Mouse (Mus musculus): ENCODE measurements at regions not wholly inside any gene's neighbourhood (a gene's known extent, or its start where the extent isn't known, plus 50 kb on each side); places are given as distances from the start of the nearest gene placed in this dataset.

DNA sequence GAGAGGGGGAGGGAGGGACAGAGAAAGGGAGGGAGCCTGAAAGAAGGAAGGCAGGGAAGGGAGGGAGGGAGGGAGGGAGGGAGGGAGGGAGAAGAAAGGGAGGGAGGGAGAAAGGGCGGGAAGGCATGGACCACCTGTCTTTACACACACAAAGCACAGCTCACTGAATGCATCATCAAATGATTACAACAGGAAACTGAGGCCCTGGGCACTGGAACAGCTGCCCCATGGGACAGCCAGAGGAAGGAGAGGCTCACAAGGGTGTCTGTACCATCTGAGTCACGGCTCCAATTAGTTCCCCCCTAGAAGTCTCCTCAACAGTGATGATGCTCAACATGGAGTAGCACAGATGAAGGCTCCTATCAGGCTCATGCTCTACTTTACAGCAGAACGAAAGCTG is 60.8 kb downstream of the Gm11733 start:
- Histone ChIP-seq H3K36me3 (ENCODE audit: control insufficient read depth, insufficient read depth, low read length) (no peaks in the 10 kb centered on the region), H3K27ac (replicated peaks; ENCODE audit: low read depth, low read length) (no peak overlapping the region), H3K9ac (ENCODE audit: low read depth, low read length, severe bottlenecking) (no peak overlapping the region), H3K4me3 (replicated peaks; ENCODE audit: low read length) (no peak overlapping the region), H3K4me2 (replicated peaks; ENCODE audit: low read depth, low read length, severe bottlenecking) (no peak overlapping the region), H3K9me3 (ENCODE audit: control insufficient read depth, low read length) (no peaks in the 10 kb centered on the region), H3K4me1 (ENCODE audit: control insufficient read depth, insufficient read depth, low read length) (peaks cover 9% of the 10 kb centered on the region), H3K27me3 (ENCODE audit: control insufficient read depth, insufficient read depth, low read length) (no peaks in the 10 kb centered on the region)
- ATAC-seq (ENCODE audit: low FRiP score, low read depth), result no peak
- WGBS, result 54% methylated on average over 3 of the region's 3 CpGs
- TF ChIP-seq POLR2A (IDR thresholded peaks at IDR 0.05; ENCODE audit: borderline replicate concordance, extremely low read depth, insufficient read depth, insufficient read length), result no peak
- DNase-seq (ENCODE audit: low spot score), result no peak

DNA sequence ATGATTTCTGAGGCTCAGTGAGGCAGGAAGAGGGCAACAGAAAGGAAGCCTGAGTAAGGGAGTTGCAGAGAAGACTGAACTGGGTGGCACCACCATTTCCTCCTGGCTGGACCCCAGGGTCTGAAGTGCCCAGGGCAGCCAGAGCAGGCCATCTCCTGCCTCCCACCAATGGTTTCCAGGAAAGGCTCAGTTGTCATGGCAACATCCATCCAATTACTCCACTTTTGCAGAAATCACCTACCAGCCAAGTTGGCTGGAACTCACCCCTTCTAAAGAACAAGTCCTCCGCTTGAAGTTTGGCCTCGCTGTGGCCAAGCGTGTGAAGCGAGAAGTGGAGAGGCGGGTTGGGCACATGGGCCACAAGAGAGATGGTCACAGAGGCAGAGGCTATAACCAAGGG is 67.8 kb downstream of the Gm11733 start:
- Histone ChIP-seq H3K27me3 (ENCODE audit: control insufficient read depth, insufficient read depth, low read length) (no peaks in the 10 kb centered on the region), H3K9me3 (ENCODE audit: control insufficient read depth, low read length) (no peaks in the 10 kb centered on the region), H3K36me3 (ENCODE audit: control insufficient read depth, insufficient read depth, low read length) (no peaks in the 10 kb centered on the region), H3K4me3 (replicated peaks; ENCODE audit: low read length) (no peak overlapping the region), H3K4me1 (ENCODE audit: control insufficient read depth, insufficient read depth, low read length) (no peaks in the 10 kb centered on the region), H3K27ac (replicated peaks; ENCODE audit: low read depth, low read length) (no peak overlapping the region), H3K9ac (ENCODE audit: low read depth, low read length, severe bottlenecking) (no peak overlapping the region), H3K4me2 (replicated peaks; ENCODE audit: low read depth, low read length, severe bottlenecking) (no peak overlapping the region)
- ATAC-seq (ENCODE audit: low FRiP score, low read depth) (no peak), DNase-seq (ENCODE audit: low spot score) (no peak)
- no peak for TF ChIP-seq POLR2A (IDR thresholded peaks at IDR 0.05; ENCODE audit: borderline replicate concordance, extremely low read depth, insufficient read depth, insufficient read length)
- 89% methylated on average over 5 of the region's 5 CpGs for WGBS

GRCm38 (mm10) chr11:117552430-117552969 is 68.3 kb downstream of the Gm11733 start:
- H3K9ac ChIP-seq (ENCODE audit: low read depth, low read length, severe bottlenecking), result no peak overlapping the region
- no peak for ATAC-seq (ENCODE audit: low FRiP score, low read depth)
- no peak for DNase-seq (ENCODE audit: low spot score)
- H3K36me3 ChIP-seq (ENCODE audit: control insufficient read depth, insufficient read depth, low read length), result no peaks in the 10 kb centered on the region
- H3K27ac ChIP-seq (replicated peaks; ENCODE audit: low read depth, low read length), result no peak overlapping the region
- H3K4me1 ChIP-seq (ENCODE audit: control insufficient read depth, insufficient read depth, low read length), result 0 out of 2 replicates have a peak, but pooled peaks cover 3% of the 10 kb centered on the region
- no peaks in the 10 kb centered on the region for H3K27me3 ChIP-seq (ENCODE audit: control insufficient read depth, insufficient read depth, low read length)
- WGBS, result 89% methylated on average over 8 of the region's 8 CpGs
- no peak overlapping the region for H3K4me3 ChIP-seq (replicated peaks; ENCODE audit: low read length)
- no peaks in the 10 kb centered on the region for H3K9me3 ChIP-seq (ENCODE audit: control insufficient read depth, low read length)
- TF ChIP-seq POLR2A (IDR thresholded peaks at IDR 0.05; ENCODE audit: borderline replicate concordance, extremely low read depth, insufficient read depth, insufficient read length), result no peak
- H3K4me2 ChIP-seq (replicated peaks; ENCODE audit: low read depth, low read length, severe bottlenecking), result no peak overlapping the region

DNA sequence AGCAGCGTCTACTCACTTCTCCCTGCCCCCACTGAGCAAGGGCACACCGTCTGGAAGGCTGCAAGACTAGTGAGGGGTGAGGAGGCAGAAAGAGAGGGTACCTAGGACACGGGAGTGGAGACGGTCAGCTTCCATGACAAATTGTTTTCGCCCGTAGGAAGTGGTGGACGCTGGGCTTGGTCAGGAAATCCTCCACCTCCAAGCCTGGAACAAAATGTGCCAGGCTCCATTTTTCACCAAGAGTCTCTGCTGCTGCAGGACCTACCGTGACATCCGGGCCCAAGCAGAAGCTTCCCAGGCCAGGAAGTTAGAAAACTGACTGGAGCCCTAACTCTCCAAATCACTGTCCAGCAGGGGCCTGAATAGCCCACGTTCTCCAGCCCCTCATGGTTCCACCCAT is 69.9 kb downstream of the Gm11733 start:
- Histone ChIP-seq H3K4me2 (replicated peaks; ENCODE audit: low read depth, low read length, severe bottlenecking) (no peak overlapping the region), H3K4me3 (replicated peaks; ENCODE audit: low read length) (no peak overlapping the region), H3K36me3 (ENCODE audit: control insufficient read depth, insufficient read depth, low read length) (no peaks in the 10 kb centered on the region), H3K9ac (ENCODE audit: low read depth, low read length, severe bottlenecking) (no peak overlapping the region), H3K4me1 (ENCODE audit: control insufficient read depth, insufficient read depth, low read length) (peaks cover 7% of the 10 kb centered on the region; the same call in 1 of the 2 replicates), H3K27me3 (ENCODE audit: control insufficient read depth, insufficient read depth, low read length) (no peaks in the 10 kb centered on the region), H3K9me3 (ENCODE audit: control insufficient read depth, low read length) (no peaks in the 10 kb centered on the region), H3K27ac (replicated peaks; ENCODE audit: low read depth, low read length) (no peak overlapping the region)
- ATAC-seq (ENCODE audit: low FRiP score, low read depth), result no peak
- no peak for TF ChIP-seq POLR2A (IDR thresholded peaks at IDR 0.05; ENCODE audit: borderline replicate concordance, extremely low read depth, insufficient read depth, insufficient read length)
- no peak for DNase-seq (ENCODE audit: low spot score)
- WGBS, result 65% methylated on average over 10 of the region's 10 CpGs

GRCm38 (mm10) chr11:117557474-117558381 is 73.6 kb downstream of the Gm11733 start:
- Histone ChIP-seq H3K9ac (ENCODE audit: low read depth, low read length, severe bottlenecking) (no peak overlapping the region), H3K4me2 (replicated peaks; ENCODE audit: low read depth, low read length, severe bottlenecking) (no peak overlapping the region), H3K9me3 (ENCODE audit: control insufficient read depth, low read length) (no peaks in the 10 kb centered on the region), H3K4me1 (ENCODE audit: control insufficient read depth, insufficient read depth, low read length) (peaks cover 7% of the 10 kb centered on the region; the same call in 1 of the 2 replicates), H3K27me3 (ENCODE audit: control insufficient read depth, insufficient read depth, low read length) (no peaks in the 10 kb centered on the region), H3K27ac (replicated peaks; ENCODE audit: low read depth, low read length) (no peak overlapping the region), H3K36me3 (ENCODE audit: control insufficient read depth, insufficient read depth, low read length) (no peaks in the 10 kb centered on the region), H3K4me3 (replicated peaks; ENCODE audit: low read length) (no peak overlapping the region)
- TF ChIP-seq POLR2A (IDR thresholded peaks at IDR 0.05; ENCODE audit: borderline replicate concordance, extremely low read depth, insufficient read depth, insufficient read length), result no peak
- WGBS, result 79% methylated on average over 16 of the region's 16 CpGs
- ATAC-seq (ENCODE audit: low FRiP score, low read depth) (no peak), DNase-seq (ENCODE audit: low spot score) (peak; percentile 35)

All from limb, embryonic 14.5 days (tissue).